Mouse (Mus musculus) embryo, embryonic 11 days (tissue): ENCODE results near the gene Dlg2.

Source experiments
- DNase-seq: peaks from one replicate; pipeline ENCODE4 v3.0.0-alpha.2; 2015

Dlg2 gene

DNA sequence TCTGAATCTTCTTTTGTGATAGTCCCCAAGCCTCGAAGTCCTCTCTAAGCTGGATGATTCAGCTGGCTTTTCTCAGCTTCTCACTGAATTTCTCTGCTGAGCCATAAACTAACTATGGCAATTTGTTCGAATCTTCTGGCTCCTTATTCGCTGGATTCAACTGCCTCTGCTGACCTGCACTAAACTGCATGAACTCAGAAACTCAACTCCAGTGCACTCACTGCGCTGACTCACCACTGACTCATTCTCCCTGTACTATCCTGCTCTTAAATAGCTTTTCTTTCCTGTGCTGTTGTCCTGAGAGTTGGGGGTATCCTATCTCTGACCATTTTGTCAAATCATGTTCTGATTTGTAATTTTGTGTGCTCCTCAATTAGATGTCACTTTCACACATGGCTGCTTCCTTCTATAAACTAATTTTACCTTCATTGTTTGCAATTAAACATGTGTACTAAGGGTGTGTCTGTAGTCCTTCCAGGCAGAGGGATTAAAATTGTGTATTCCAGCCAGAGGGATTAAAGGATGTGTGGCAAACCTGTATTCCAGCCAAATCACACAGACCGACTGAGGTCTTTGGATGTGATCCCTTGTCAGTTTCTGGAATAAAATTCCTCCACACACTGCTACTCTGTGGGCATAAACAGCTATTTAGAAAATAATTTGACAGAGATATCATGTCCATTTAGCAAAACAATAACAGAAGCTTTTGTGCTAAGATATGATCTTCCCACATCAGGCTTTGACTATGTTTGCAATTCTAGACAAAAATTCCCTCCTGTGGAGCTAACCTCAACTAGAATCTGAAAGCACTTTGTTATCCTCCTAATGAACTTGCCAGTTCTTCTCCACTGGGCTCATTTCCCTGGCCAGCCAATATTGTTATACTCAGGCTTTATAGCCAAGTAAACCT, 1115.0 kb downstream of the Dlg2 start:
- no peak for DNase-seq

DNA sequence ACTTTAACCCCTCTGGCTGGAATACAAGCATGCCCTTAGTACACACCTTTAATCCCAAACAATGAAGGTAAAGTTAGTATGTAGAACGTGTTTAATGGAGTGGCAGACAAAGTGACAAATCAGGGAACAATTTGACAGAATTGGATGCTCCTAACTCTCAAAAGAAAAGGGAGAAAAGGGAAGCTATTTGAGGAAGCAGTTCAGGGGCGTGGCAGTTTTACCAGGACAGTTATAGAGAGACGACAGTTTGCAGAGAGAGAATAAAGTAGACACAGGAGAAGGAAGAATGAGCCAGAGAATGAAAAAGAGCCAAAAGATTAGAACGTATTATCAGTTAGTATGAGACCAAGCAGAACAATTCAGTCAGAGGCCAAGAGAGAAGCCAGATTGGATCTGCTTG, 1122.1 kb downstream of the Dlg2 start:
- no peak for DNase-seq

DNA sequence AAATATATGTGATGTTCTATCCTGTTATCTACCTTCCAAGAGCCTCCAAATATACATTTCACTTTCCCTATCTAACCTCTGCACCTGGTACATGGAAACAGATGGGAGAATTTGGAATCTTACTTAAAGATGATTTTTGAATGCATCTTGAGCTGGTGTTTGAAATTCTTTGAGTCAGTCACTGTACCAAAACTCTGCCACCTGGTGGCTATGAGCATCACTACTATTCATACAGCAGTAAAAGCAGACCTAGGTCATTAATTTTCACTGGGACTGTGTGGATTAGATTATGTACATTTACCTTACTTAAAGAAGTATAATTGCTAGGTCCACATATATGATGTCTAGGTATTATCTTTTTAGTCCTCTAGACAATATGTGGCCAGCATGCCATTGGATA, 1124.8 kb downstream of the Dlg2 start:
- DNase-seq = peak; percentile 39

DNA sequence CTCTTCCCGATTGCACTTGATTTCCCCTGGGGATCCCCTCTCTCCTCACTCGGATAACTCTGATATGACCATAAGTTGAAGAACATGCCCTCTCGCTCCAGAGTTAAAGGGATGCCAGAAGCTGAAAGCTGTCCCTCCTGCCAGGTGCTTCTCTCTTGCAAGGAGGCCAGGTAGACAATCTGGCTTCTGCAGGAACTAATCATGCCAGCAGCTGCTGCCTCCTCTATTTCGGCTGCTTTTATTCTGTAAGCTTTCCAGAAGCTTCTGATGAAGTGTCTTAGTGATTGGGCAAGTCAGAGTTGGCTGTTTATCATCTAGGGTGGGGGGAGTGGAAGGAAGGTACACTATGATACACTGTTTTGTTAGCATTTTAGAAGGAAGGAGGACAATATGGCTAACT, 1127.1 kb downstream of the Dlg2 start:
- DNase-seq = no peak

DNA sequence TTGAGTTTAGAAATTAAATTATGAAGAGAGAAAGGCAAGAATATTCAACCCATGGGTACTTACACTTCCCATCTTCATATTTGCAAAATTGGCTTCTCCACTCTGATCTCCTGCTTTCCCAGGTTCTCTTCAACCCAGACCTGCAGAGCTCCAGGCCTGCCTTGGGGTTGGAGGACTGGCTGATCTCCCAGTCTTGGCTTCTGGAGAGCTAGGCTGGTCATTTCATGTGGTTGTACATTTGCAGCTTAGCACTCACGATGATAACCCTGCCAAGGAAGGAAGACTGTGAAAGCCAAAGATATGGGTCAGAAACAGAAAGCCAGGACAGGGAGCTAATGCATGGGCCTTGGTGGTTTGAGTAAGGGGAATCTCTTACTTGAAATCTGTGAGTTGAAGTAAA, 1176.6 kb downstream of the Dlg2 start:
- DNase-seq = no peak

DNA sequence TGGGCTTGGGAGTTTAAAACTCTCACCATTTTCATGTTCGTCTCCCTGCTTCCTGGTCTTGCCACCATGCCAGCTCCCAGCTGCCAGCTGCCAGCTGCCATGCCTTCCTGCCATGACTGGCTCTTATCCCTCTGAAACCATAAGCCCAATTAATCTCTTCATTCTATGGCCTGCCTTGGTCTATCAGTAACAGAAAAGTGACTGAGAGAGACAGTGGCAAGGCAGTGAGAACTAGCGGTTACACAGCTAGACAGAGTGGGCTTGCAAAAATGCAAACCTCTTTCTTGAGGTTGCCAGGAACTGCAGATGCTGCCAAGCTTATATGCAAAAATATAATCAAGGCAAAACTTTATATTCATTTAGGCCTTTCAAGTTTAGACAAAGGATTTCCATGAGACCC, 1183.0 kb downstream of the Dlg2 start:
- DNase-seq = no peak

DNA sequence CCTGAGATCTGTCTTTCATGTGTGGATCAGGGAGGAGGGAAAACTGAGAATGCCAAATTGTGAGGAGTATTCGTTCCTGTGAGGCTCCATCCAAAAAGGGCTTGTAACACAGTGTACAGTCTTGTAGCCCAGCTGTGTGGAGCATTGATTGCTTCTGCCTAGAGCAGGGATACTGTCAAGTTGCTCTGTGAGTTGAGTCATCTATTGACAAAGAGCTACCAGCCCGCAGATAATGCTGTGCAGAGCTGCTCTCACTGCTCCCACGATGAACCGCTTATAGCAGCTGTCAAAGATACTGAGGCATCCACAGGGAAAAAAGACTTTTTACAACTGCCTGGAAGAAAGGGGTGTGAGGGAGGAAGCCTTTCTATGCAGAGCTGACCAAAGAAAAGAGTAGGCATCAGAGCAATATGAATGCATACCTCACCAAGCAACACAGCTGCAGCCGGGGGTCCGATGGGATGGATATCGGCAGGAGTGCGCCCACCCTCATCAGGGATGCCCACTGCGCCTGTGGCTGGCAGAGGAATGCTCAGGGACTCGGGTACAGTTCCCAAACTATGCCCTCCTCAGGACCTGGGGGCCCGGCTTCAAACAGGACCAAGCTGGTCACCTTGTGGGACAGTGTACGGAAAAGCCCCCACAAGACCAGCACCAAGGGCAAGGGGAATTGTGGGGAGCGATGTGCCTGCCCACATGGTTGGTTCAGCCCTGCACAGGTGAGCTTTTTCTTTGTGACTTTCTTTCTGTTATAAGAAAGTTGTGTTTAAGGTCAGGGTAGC, 1196.0 kb downstream of the Dlg2 start:
- DNase-seq = no peak

DNA sequence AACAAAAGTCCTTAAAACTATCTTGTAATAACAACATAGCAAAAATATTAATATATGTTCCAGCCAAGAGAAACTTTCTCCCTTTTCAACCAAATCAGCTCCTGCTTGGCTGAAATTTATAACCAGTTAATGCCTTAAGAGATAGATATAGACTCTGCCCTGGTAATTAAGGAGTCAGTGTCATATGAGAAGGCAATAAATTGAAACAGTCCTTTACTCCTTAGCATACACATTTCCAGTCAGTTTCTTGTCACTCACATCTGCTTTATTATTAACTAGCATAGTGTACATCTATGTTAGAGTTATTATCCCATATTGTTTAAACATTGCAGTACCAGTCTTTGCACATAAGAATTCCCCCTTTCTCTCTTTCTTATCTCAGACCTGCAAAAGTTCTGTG, 1197.9 kb downstream of the Dlg2 start:
- no peak for DNase-seq

GRCm38 (mm10) chr7:91677934-91678333, 1201.5 kb downstream of the Dlg2 start:
- no peak for DNase-seq

DNA sequence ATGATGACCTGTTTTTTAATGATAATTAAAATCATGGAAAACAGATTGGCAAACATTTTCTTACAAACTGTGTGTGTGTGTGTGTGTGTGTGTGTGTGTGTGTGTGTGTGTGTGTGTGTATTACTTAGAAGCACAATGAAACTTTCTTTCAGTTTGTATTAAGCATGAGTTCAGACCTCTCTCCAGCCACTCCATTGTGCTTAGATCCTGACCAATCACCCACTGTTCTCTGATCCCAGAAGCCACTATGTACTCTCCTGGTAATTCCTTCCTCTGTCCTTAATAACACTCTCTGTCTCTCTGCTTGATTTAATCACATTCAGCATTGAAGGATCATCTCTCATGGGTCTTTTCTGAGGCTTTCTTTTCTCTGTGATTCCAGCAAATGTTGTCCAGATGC, 1211.5 kb downstream of the Dlg2 start:
- DNase-seq = no peak

GRCm38 (mm10) chr7:91689829-91690228, 1213.4 kb downstream of the Dlg2 start:
- no peak for DNase-seq

DNA sequence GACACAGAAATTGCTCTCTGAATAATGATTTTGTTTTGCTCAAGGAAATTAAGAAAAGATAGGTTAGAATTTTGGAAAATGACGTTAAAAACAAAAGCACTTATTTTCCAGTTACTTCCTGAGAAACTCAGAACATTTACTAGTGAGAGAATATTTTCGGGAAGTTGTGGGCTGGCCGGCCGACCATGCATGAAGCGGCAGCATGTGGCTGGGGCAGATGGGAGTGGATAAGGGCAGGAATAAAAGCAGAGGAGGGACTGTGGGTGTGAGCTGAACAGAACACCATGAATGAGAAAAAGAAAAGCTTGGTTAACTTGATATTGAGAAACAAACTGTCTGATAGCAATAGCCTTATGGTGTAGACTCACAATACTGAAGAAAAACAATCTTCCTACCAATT, 1233.4 kb downstream of the Dlg2 start:
- no peak for DNase-seq

- no peak for DNase-seq
Measured at GRCm38 (mm10) chr7:91711184-91711583, 1234.7 kb downstream of the Dlg2 start.

GRCm38 (mm10) chr7:91715776-91716175, 1239.3 kb downstream of the Dlg2 start:
- DNase-seq = no peak

DNA sequence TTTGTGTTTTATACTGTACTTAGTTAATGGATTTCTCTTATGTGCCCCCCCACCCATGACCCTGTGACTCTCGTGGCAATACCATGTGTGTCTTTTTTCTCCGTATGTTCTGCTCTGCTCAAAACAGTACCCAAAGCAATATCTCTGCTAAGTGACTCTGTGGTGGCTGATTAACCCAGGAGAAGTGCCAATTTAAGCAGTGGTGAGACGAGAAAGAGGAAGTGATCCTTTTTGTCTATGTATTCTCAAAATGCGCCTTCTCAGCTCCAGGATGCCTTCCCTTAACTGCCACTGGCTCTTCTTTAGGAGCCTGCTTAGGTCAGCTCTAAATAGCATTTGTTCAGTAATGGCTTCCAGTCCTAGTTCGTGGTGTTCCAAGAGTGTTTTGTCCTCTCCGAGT, 1240.2 kb downstream of the Dlg2 start:
- DNase-seq = no peak

DNA sequence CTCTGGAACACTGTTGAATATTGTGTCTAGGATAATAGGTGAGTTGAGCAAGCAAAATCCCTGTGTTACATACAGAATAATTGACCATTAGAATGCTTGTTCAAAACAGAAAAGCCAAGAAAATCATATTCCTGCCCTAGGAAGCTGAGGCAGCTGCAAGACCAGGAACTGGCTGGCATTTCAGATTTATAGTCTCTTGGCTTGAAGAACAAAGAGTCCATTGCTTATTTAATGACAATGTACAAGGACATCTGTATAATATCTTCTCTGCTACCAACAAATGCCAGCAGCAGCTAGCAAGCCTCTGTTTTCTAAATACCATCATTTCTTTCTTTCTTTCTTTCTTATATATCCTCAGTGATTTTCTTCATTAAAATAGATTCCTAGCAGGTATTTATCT, 1243.8 kb downstream of the Dlg2 start:
- no peak for DNase-seq

DNA sequence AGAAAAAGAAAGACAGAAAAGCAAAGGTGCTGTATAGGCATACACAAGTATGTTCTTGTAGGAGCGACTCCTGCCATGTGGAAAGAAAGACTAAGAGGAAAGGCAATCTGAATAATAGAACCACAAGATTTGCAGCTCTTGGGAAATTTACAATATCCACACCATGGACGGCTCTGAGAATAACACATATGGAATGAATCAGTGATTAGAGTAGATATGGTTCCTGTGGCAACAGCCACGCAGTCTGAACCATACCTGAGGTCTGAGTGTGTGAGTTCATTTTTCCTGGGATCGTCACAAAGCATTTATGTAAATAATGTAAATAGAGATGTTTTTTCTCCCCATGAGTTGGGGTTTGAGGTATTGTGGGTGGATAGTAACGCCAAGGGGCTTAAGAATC, 1247.9 kb downstream of the Dlg2 start:
- no peak for DNase-seq

GRCm38 (mm10) chr7:91740748-91741147, 1264.3 kb downstream of the Dlg2 start:
- no peak for DNase-seq

DNA sequence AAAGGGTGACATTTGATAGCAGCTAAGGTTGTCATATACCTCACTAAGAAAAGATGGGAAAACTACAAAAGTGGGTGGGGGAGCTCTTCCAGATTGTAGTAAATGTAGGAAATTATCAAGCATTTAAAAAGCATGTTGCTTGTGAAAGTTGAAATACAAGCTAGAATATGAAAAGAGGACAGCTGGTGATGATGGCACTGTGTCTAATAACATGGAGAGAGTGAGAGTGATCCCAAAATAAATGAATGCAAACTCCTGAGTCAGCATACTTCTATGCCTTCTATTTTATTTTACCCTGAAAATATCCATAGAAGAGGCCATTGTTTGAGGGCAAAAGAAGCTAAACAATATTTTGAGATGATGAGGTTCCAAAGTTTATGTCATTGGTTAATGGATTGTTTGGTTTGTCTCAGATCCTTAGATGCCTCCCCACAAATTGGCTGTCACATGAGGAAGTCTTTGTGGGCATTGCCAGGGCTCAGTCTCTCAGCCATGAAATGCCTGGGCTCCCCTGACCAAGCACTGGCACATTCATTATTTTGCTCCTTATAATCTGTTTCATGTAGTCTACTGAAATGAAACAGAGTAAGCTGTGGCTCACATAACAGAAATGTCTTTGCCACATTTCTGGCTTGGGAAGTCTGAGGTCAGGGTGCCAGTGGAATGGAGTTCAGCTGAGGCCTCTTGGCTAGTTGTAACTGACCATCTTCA, 1276.8 kb downstream of the Dlg2 start:
- no peak for DNase-seq

DNA sequence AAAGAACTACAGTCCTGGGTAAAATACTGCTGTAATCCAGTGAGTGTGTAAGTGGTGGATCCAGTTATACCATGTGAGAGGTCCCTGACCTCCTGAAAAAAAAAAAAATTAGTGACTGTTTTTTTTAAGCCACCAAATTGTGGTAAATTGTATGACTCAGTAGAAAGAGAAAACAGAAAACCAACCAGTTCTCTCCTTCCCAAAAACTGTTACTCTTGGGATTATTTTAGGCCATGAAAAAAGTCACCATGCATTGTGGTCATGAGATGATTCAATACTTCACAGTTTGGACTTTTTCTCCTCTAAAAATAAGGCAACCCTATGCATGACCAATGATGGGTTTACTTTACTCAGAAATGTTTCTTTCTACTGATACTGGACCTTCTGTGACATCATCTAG, 1291.2 kb downstream of the Dlg2 start:
- DNase-seq = no peak

- no peak for DNase-seq
Measured at GRCm38 (mm10) chr7:91778673-91779072, 1302.2 kb downstream of the Dlg2 start.

- no peak for DNase-seq
Measured at GRCm38 (mm10) chr7:91784617-91785016, 1308.1 kb downstream of the Dlg2 start.

DNA sequence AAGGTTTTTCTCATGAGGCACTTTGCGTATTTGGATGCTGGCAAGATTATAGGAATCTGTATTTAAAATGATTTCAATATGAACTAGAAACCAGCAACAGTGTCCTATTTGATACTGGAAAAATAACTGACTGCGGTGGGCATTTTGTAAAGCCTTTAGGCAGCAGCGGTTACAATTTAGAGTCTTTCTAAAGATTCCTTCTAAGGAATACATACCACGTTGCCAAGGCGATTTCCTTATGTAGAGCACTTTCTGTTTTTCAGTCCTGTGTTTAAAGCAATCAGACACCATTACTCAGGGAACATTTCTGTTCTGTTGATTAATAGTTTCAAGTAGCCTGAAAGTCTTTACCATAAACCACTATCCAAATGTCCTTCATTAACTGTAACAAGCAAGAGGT, 1309.0 kb downstream of the Dlg2 start:
- peak; percentile 15 for DNase-seq

DNA sequence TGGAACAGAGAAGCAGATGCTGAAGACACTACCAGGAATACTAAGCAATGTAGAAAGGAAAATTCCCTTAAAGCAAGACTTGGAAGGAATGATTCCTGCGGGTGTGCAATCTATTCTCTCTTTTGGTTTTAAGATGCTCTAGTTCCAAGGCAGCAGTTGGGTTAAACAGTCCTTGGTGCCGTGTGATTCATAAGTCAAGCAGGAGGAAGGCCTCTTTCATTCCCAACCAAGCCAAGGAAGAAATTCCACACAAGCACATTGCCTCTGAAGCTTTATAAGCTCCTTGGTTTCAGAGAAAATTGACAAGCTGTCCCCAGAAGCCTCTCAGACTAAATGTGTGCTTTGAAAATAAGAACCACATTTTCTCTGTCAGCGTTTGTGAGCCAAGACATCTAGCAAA, 1309.4 kb downstream of the Dlg2 start:
- no peak for DNase-seq
